Mouse (Mus musculus) gastrocnemius, postnatal 14 days (tissue): ENCODE data around the gene Zfpm1. TPM values are rescaled to one million over a fixed set of nuclear protein-coding genes. Genes with fewer than 3 reads are reported as not detected.
A peak's percentile ranks its signal among the peaks of the same experiment; 100 is the strongest.

Experiments
- DNase-seq: peaks from one replicate; pipeline ENCODE4 v3.0.0; 2021; ENCODE audit warnings: mixed read lengths
- intact Hi-C: fragments of 180-260 bp; cut with DNase I; formaldehyde crosslinking; loops from one replicate; pipeline ENCODE4 v1.15.1; 2025; ENCODE audit warnings: low total_unique reads
- total RNA-seq, 2 experiments: library from RNA; stranded (reverse); gene quantifications; 2 replicates each; pipeline ENCODE4 v1.2.3; 2021

Zfpm1 gene
- total RNA-seq, 2 experiments from 2014 or later: 8.4 to 8.6 TPM

GRCm38 (mm10) chr8:122270555-122270954 is 11.4 kb upstream of the Zfpm1 start:
- intact Hi-C loops: loop anchor here (10.0 kb wide), 1 partner anchor 164 kb away; the partner anchor contains the start of gene Cyba
- DNase-seq: no peak

DNA sequence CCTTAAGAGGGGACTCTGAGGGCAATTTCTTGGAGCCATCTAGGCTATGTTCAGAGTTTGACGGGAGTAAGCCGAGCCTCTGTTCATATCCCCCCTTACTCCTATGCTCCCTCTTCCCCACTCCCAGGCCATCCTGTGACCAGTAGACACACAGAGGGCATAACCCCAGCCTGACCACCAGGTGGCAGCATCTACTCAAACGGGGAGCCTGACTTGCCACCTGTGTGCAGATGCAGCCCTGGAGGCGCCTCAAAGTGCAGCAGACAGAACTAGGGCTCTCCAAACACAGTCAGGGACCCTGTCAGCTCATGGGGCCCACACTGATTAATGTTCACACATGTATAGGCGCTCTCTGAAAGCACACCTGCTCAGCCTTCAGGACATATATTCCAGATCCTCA is 8.8 kb upstream of the Zfpm1 start:
- intact Hi-C loops: loop anchor here (2.0 to 10.0 kb wide), 3 partner anchors 60 to 162 kb away; partner anchors contain the start of gene Cyba

DNA sequence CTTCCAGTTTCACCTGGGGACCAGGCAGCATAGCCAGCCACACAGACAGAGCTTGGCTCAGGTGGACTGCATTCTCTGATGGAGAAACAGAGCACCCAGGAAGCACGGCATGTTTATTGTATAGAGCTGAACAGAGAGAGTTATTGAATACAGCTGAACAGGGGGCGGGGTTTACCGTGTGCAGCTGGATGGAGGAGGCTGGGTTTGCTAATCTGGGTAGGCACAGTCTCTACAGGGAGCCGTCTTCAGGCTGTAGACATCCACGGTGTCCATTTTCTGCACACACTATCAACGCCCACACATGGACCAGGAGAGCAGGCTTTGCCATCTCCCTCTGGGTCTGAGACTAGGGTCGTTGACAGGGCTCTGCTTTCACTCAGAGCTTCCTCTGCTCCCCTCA is 8.1 kb upstream of the Zfpm1 start:
- DNase-seq: no peak
- intact Hi-C loops: loop anchor here (2.0 to 10.0 kb wide), 3 partner anchors 59 to 161 kb away; partner anchors contain the start of gene Cyba

More for the DNA sequence above, 8.8 kb upstream of the Zfpm1 start:
- DNase-seq: peak; percentile 83

DNA sequence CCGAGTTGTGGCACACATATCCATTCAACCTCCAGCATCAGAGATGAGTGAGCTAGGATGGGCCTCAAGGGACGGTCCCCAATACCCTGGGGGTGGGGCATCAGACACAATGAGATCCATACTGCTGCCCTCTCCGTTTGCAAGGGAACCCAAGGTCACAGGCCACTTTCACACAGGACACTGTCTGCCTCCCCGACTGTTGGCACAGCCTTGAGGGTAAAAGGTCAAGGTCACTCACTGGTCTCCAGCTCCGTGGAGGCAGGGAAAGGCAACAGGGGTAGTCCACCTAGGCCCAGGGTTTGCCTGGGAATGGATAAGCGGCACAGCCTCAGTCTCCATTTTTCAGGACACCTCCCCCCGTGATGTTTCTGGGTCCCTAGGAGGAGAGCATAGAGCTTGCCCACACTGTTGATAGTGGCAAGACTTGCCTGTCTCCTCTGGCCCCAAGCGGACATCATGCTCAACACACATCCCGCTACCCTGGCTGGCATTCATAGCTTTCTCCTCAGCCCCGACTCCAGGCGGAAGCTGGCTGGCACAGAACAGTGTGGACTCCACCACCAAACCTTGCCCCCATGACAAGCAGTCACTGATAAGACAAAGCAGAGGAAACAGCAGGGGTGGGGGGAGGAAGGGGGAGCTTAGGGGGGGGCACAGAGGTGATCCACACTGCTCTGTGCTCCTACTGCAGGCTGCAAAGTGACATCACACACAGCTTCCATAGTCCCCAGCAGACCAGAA is 7.1 kb upstream of the Zfpm1 start:
- DNase-seq: no peak
- intact Hi-C loops: loop anchor here (10.0 kb wide), 1 partner anchor 160 kb away; the partner anchor contains the start of gene Cyba

- intact Hi-C loops: loop anchor here (2.0 to 10.0 kb wide), 2 partner anchors 84 to 158 kb away; partner anchors contain the start of genes Cyba and Trhr2
- DNase-seq: no peak
Measured at GRCm38 (mm10) chr8:122276308-122276707, 5.6 kb upstream of the Zfpm1 start.

DNA sequence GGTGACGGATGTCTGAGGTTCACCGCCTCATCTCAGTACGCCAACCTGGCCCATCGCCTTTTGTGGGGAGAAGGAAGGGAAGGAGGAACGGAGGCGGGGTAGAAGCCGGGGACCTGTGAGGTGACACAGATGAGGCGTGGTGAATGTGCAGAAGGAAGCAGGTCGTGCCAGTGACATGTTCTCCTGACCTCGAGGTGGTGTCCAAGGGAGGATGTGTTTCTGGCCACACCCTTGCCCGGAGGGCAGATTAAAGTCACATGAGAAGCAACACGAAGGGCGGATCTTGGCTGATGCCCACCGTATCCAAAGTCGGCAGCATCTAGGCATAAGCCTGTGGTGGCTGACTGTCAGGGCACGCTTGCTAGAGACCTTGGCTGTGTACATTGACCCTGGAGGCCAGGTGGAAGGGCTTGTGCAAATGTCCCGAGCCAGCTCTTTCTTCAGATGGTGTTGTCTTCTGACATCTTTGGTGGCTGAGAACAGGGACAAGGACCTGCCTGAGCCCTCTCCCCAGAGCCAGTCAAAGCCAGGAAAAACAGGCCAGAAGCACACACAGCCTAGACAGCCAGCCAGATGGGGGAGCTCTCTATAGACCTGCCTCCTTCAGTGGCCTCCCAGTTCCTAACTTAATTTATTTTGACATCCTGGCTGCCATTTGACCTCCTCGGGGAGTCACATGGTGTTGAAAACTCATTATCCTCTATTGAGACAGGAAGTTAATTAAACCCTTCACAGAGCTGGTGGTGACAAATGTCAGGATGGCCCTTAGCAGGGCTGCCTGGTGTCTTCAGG is 4.5 kb upstream of the Zfpm1 start:
- no peak for DNase-seq

DNA sequence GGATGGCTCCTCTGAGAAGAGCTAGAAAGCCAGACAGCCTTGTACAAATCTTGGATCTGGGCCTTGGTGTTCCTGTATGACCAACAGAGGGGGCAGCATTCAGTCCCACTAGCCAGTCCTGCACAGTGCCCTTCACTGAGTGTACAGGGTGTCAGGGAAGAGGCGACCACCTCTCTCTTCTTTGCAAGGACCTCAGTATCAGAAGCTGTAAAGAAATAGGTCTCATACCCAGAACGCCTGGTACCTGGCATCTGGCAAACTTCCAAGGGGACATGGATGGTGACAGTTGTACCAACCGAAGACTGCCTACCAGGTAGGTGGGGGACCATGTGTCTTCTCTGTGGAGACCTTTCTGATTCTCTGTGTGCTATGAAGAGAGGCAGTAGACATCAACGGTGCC is 1.8 kb upstream of the Zfpm1 start:
- DNase-seq: no peak
- intact Hi-C loops: no loop called here

More for the DNA sequence above, 4.5 kb upstream of the Zfpm1 start:
- intact Hi-C loops: loop anchor here (2.0 to 10.0 kb wide), 2 partner anchors 83 to 157 kb away; partner anchors contain the start of genes Cyba and Trhr2

GRCm38 (mm10) chr8:122280588-122281316 is 1.2 kb upstream of the Zfpm1 start:
- intact Hi-C loops: no loop called here
- no peak for DNase-seq

DNA sequence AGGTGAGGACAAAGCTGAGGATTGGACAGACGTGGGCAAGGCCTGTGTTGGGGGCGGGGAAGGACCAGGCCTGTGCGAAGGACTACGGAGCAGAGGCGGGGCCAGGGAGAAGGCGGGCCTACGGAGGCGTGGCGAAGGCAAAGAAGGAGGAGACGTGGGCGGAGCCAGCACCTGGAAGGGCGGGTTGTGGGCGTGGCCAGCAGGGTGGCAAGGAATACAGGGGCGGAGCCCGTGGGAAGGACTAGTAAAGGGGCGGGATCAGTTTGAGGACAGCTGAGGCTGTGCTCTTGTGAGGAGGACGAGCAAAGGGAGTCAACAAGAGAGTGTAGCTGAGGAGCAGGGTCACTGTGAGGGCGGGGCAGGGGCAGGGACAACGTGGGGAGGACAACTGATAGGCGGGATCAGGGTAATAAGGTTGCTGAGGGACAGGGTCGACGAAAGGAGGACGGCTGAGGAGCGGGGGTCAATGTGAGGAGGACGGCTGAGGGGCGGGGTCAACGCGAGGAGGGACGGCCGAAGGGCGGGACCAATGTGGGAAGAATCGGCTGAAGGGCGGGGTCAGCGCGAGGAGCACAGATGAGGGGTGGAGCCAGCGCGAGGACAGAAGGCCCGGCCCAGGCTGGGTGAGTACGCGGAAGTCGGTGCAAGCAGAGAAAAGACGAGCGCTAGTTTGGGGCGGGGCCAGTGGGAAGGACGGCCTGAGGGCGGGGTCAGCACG is 465 bp upstream of the Zfpm1 start:
- intact Hi-C loops: no loop called here
- peak; percentile 99 for DNase-seq

DNA sequence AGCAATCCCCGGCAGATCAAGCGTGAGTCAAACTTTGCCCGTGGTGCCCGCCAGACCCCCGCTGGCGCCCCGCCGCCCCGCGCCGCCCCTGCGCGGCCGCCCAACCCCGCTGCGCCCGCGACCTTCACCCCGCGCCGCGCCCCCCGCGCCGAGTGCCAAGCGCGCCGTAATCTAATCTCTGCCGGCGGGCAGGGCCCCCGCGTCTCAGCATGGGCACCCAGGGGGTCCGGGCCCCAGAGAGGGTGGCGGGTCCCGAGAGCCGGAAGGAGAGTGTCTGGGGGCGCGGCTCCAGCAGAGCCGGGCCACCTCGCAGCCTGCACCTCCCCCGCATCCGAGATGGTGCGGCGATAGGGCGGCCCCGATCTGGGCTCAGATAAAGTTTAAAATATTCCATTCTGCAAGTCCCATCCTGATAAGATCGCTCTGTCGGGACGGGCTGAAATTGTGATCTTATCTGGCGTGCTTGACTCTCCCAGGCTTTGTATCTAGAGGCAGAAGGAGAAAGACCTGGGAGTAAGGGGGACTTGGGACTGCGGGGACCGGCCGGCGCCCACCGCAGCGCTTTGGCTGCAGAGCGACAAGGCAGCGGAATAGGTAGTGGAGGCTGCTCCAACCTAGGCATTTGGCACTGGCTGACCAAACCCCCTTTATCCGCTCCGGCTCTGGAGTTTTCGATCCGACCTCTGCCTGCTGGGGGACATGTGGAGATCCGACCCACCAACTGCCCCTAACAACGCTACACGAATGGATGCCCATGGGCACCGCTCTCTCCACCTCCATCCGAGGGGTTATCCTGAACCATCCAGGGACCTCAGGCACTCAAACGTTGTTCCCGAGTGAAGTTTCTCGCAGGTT is 787 bp downstream of the Zfpm1 start:
- intact Hi-C loops: no loop called here
- DNase-seq: no peak

- intact Hi-C loops: no loop called here
- DNase-seq: peak; percentile 73
Measured at GRCm38 (mm10) chr8:122283356-122284202, 1.6 kb downstream of the Zfpm1 start.

DNA sequence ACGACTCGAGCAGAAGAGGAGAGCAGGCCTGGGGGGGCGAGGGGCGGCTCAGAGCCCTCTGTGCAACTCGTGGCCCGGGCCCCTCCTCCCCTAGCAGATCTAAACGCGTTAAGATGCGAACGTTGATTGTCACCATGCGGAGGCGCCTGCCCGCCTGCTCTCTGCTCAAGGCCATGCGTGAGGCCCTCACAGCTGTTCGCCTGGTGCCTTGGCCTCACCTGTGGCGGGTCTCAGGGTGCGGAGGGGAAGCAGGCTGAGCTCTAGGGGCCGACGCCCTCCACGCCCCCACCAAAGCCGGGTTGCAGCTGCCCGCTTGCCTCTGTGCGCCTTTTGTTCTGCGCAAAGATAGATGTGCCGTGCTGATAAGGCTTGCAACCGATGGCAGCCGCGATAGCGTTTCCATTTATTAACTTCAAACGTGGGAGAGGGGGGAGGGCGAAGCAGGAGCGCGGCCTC is 2.3 kb downstream of the Zfpm1 start:
- no peak for DNase-seq
- intact Hi-C loops: no loop called here

DNA sequence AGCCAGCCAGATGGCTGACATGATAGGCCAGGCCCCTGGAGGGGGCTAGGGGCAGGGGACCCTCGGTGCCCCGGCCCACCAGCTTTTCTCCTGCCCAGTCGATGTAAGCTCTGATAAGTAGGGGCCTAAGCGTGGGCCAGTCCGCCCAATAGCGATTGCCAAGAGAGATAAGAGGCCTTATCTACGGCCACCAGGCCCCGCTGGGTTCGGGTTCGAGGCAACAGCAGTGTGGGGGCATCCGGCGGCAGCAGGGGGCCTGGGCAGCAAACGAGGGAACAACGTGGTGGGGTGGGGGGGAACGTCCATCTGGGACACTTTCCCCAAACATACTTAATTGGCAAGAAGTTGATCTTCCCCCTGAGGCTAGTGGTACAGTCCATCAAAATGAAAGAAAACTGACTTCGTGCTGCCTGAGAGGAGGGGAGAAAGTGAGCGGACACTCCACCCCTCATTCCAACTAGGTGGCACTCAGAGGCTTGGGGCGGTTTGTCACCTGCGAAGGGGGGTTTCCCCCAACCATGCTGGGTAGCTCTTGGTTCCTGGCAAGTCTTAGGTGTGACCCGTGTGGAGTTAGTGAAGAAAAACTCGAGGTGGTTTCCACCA is 2.8 kb downstream of the Zfpm1 start:
- intact Hi-C loops: no loop called here
- no peak for DNase-seq

DNA sequence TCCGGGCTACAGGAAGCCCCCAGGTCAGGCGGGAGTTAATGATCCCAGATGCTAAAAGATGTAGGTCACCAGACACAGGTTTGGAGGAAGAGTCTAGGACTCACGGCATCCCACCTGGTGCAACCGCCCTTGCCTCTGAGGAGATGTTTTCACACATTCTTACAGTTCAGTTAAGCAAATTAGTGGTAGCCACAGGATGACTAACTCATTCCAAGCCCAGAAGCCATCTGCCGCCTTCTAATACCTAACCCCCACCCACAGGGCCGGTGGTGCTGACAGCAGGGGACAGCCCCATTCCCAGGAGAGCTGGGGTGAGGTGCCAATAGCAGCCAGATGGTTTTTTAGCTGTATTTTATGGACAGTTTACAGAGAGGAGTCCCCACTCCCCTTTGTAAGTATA is 3.8 kb downstream of the Zfpm1 start:
- intact Hi-C loops: no loop called here
- no peak for DNase-seq

GRCm38 (mm10) chr8:122286899-122287298 is 5.0 kb downstream of the Zfpm1 start:
- no peak for DNase-seq
- intact Hi-C loops: no loop called here

- intact Hi-C loops: no loop called here
- DNase-seq: no peak
Measured at GRCm38 (mm10) chr8:122287742-122288141, 5.8 kb downstream of the Zfpm1 start.

GRCm38 (mm10) chr8:122288344-122288743 is 6.4 kb downstream of the Zfpm1 start:
- DNase-seq: no peak
- intact Hi-C loops: no loop called here
